Mouse (Mus musculus) spleen, postnatal 0 days (tissue): Measurements from ENCODE around the gene Camkk2. TPM values are rescaled to one million over a fixed set of nuclear protein-coding genes. Genes with fewer than 3 reads are reported as not detected.

ENCODE experiments used
- polyA plus RNA-seq: library from polyadenylated mRNA; unstranded; fragments of >200 nt; fragmentation: Nextera tagmentation; extraction: Ambion mirVana; gene quantifications from 2 replicates; pipeline ENCODE4 v1.2.1, GENCODE M21; 2015

Gene Camkk2
- 28.3 and 28.6 TPM in 2 replicates for polyA plus RNA-seq

GRCm38 (mm10) chr5:122779277-122779834, at the start of gene Camkk2:
Gene Camkk2, minus strand, starts transcription at chr5:122779409.

GRCm38 (mm10) chr5:122820777-122821523, 41.7 kb upstream of the Camkk2 start, which contains the start of gene Anapc5:
Gene Anapc5, minus strand, starts transcription at chr5:122821339.

GRCm38 (mm10) chr5:122707276-122708181, 71.7 kb downstream of the Camkk2 start, which contains the start of gene P2rx4:
Gene P2rx4, plus strand, starts transcription at chr5:122707544.

Other genes with a start within 250 kb of the Camkk2 start
- 5.2 and 10.6 TPM in 2 replicates for gene Ift81, start 164.9 kb downstream of the Camkk2 start, polyA plus RNA-seq
- gene P2rx7, start 135.5 kb downstream of the Camkk2 start, polyA plus RNA-seq: 3.4 and 5.0 TPM in 2 replicates
- gene P2rx4, start 71.9 kb downstream of the Camkk2 start, polyA plus RNA-seq: 16.2 and 24.2 TPM in 2 replicates
- gene Anapc5, start 41.9 kb upstream of the Camkk2 start, polyA plus RNA-seq: 233 and 241 TPM in 2 replicates
- gene Rnf34, start 70.6 kb upstream of the Camkk2 start, polyA plus RNA-seq: 14.5 and 16.3 TPM in 2 replicates
- 20.1 and 22.7 TPM in 2 replicates for gene Kdm2b, start 210.4 kb upstream of the Camkk2 start, polyA plus RNA-seq
- 18.6 and 26.4 TPM in 2 replicates for gene Orai1, start 235.7 kb upstream of the Camkk2 start, polyA plus RNA-seq